Mouse (Mus musculus) ES-E14 (cell line): ENCODE data around the gene Zfp568.

Source experiments
- CHD2 ChIP-seq: IDR thresholded peaks from 2 replicates; pipeline ENCODE4 v1.6.1; 2014; ENCODE audit warnings: mild to moderate bottlenecking, low read depth, low read length, inconsistent platforms
- HCFC1 ChIP-seq: IDR thresholded peaks from 2 replicates; pipeline ENCODE4 v1.6.1; 2012; ENCODE audit warnings: low read length, inconsistent platforms, borderline replicate concordance; ENCODE audit not compliant: insufficient read depth
- MAFK ChIP-seq: IDR thresholded peaks from 2 replicates; pipeline ENCODE4 v1.6.1; 2014; ENCODE audit warnings: mild to moderate bottlenecking, low read depth, low read length, inconsistent platforms; ENCODE audit not compliant: insufficient read depth
- ZC3H11A ChIP-seq: IDR thresholded peaks from 2 replicates; pipeline ENCODE4 v1.6.1; 2012; ENCODE audit warnings: low read depth, mild to moderate bottlenecking, inconsistent platforms, low read length, borderline replicate concordance
- ZNF384 ChIP-seq: IDR thresholded peaks from 2 replicates; pipeline ENCODE4 v1.6.1; 2012; ENCODE audit warnings: low read depth, low read length, inconsistent platforms

GRCm38 (mm10) chr7:29954731-29955130, 29.0 kb upstream of the Zfp568 start:
- TF ChIP-seq MAFK (no peak), HCFC1 (no peak), ZC3H11A (peak; percentile 44; the same call in 1 of the 2 replicates), CHD2 (no peak), ZNF384 (no peak)
